Mouse (Mus musculus) G1E (cell line): ENCODE results near the gene Prn.

ENCODE experiments used
- CTCF ChIP-seq: IDR thresholded peaks from 2 replicates; pipeline ENCODE4 v1.5.1; 2012; ENCODE audit warnings: low read depth, low read length, inconsistent platforms, mixed read lengths
- GATA1 ChIP-seq: IDR thresholded peaks from 2 replicates; pipeline ENCODE4 v1.6.1; 2012; ENCODE audit warnings: borderline replicate concordance, low read length, inconsistent platforms, mixed read lengths
- POLR2AphosphoS5 ChIP-seq: IDR thresholded peaks from 2 replicates; pipeline ENCODE4 v1.6.1; 2012; ENCODE audit warnings: low read depth, low read length, inconsistent platforms; ENCODE audit not compliant: insufficient replicate concordance
- TAL1 ChIP-seq: conservative IDR thresholded peaks from 2 replicates; pipeline ENCODE4 v1.6.1; 2012; ENCODE audit warnings: low read depth, low read length, inconsistent platforms, mixed read lengths

DNA sequence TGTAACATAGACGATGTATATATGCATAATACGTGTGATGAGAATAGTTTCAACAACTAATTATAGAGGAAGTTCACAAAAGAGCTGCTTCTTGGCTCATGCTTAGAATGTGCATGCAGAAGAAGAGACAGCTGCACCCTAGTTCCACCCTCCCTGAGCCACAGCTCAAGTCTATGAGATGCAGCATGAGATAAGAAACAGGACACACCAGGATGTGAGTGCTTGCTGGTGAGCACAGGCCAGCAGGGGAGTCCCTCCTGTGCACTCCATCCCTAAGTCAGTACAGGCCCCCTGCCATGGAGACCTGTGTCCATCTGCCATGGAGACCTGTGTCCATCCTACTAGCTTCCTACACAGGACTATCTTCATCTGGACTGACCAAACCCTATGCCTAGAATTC, 60.8 kb downstream of the Prn start:
- no peak for TF ChIP-seq CTCF
- TF ChIP-seq GATA1, result no peak
- TF ChIP-seq TAL1, result no peak
- no peak for TF ChIP-seq POLR2AphosphoS5
